Mouse (Mus musculus) heart, adult 2 months (tissue): Measurements from ENCODE around the gene Jazf1. TPM values are rescaled to one million over a fixed set of nuclear protein-coding genes. Genes with fewer than 3 reads are reported as not detected.
A peak's percentile ranks its signal among the peaks of the same experiment; 100 is the strongest.

Experiments
- DNase-seq, 2 experiments: peaks; one replicate each; pipeline ENCODE4 v3.0.0; 2021
- H3K27ac ChIP-seq: fragments of 200-600 bp; 2 replicates; pipeline ENCODE4 v1.8.1; 2022
- H3K27me3 ChIP-seq: fragments of 200-500 bp; 2 replicates; pipeline ENCODE4 v1.6.1; 2012; ENCODE audit warnings: mild to moderate bottlenecking, low read length, inconsistent platforms, mixed read lengths; ENCODE audit not compliant: control insufficient read depth, insufficient read depth
- H3K36me3 ChIP-seq: fragments of 200-500 bp; 2 replicates; pipeline ENCODE4 v1.6.1; 2012; ENCODE audit warnings: low read length, inconsistent platforms; ENCODE audit not compliant: control insufficient read depth, insufficient read depth
- H3K4me1 ChIP-seq: fragments of 200-500 bp; 2 replicates; pipeline ENCODE4 v1.6.1; 2011; ENCODE audit warnings: low read length; ENCODE audit not compliant: control insufficient read depth, insufficient read depth
- H3K4me3 ChIP-seq: fragments of 200-600 bp; 2 replicates; pipeline ENCODE4 v1.8.1; 2022
- H3K79me2 ChIP-seq: fragments of 200-500 bp; replicated peaks from 2 replicates; pipeline ENCODE4 v1.6.1; 2012; ENCODE audit warnings: mild to moderate bottlenecking, inconsistent platforms, low read length, moderate library complexity, mixed read lengths; ENCODE audit not compliant: control insufficient read depth, insufficient read depth
- H3K9ac ChIP-seq: fragments of 200-500 bp; 2 replicates; pipeline ENCODE4 v1.6.1; 2012; ENCODE audit warnings: low read depth, mild to moderate bottlenecking, control low read depth, inconsistent platforms, low read length, mixed read lengths
- CTCF ChIP-seq: fragments of 200-600 bp; IDR thresholded peaks from 2 replicates; pipeline ENCODE4 v1.8.1; 2022; ENCODE audit warnings: antibody characterized with exemption, mild to moderate bottlenecking, moderate library complexity
- EP300 ChIP-seq: fragments of 200-500 bp; IDR thresholded peaks from 2 replicates; pipeline ENCODE4 v1.6.1; 2011; ENCODE audit warnings: low read depth, low read length, control low read depth; ENCODE audit not compliant: insufficient read depth
- POLR2A ChIP-seq: fragments of 200-500 bp; IDR thresholded peaks from 2 replicates; pipeline ENCODE4 v1.6.1; 2011; ENCODE audit warnings: mild to moderate bottlenecking, low read depth, low read length, control low read depth; ENCODE audit not compliant: insufficient read depth
- WGBS: fragments of 180-500 bp; shearing (Covaris S2); methylation state at CpG from one replicate; pipeline ENCODE4 v1.1.7; 2018; 5-methylcytosine and 5-hydroxymethylcytosine counted together
- intact Hi-C: fragments of 180-260 bp; cut with DNase I; formaldehyde crosslinking; loops from one replicate; pipeline ENCODE4 v1.15.1; 2025
- polyA plus RNA-seq: library from polyadenylated mRNA; depleted of rRNA; stranded (reverse); fragments of >200 nt; gene quantifications from 2 replicates; pipeline ENCODE4 v1.2.3, GENCODE M21; 2012
- total RNA-seq, 2 experiments: library from RNA; stranded (reverse); gene quantifications; 2 replicates each; pipeline ENCODE4 v1.2.3; 2021

Gene Jazf1
- total and polyA plus RNA-seq, 3 experiments: 1.2 to 2.6 (median 1.4) TPM

- Histone ChIP-seq H3K4me1 (peaks cover 6% of the 10 kb centered on the region), H3K79me2 (no peaks in the 10 kb centered on the region), H3K36me3 (no peaks in the 10 kb centered on the region), H3K9ac (no peak overlapping the region), H3K4me3 (no peak overlapping the region), H3K27ac (no peak overlapping the region), H3K27me3 (no peaks in the 10 kb centered on the region)
- intact Hi-C loops: loop anchor here (1.0 to 5.0 kb wide), 3 partner anchors 12 to 712 kb away; no protein-coding TSS in a partner anchor
- TF ChIP-seq POLR2A (no peak), EP300 (peak; percentile 71), CTCF (peak; percentile 96)
- DNase-seq: peak; percentile 63 to 71
- 94% methylated on average over 2 of the region's 2 CpGs for WGBS
These were observed 98.6 kb downstream of the Jazf1 start for GRCm38 (mm10) chr6:52969717-52970261.

- WGBS: 86% methylated on average over 12 of the region's 12 CpGs
- Histone ChIP-seq H3K27ac (no peak overlapping the region), H3K9ac (no peak overlapping the region), H3K27me3 (no peaks in the 10 kb centered on the region), H3K4me1 (peaks cover 7% of the 10 kb centered on the region), H3K4me3 (no peak overlapping the region), H3K79me2 (no peaks in the 10 kb centered on the region), H3K36me3 (no peaks in the 10 kb centered on the region)
- DNase-seq: no peak
- TF ChIP-seq POLR2A (no peak), CTCF (no peak), EP300 (no peak)
- intact Hi-C loops: loop anchor here (5.0 kb wide), 1 partner anchor 711 kb away; no protein-coding TSS in a partner anchor
These were observed 100.0 kb downstream of the Jazf1 start for GRCm38 (mm10) chr6:52968346-52968891.

- DNase-seq: no peak
- WGBS: 72% methylated on average over 10 of the region's 10 CpGs
- no peaks in the 10 kb centered on the region for H3K27me3 ChIP-seq
- H3K79me2 ChIP-seq: no peaks in the 10 kb centered on the region
- H3K4me3 ChIP-seq: no peak overlapping the region
- H3K4me1 ChIP-seq: peaks cover 9% of the 10 kb centered on the region
- H3K36me3 ChIP-seq: no peaks in the 10 kb centered on the region
- no peak overlapping the region for H3K27ac ChIP-seq
- no peak for TF ChIP-seq CTCF
- TF ChIP-seq EP300: no peak
- TF ChIP-seq POLR2A: no peak
- no peak overlapping the region for H3K9ac ChIP-seq
- intact Hi-C loops: loop anchor here (5.0 kb wide), 1 partner anchor 710 kb away; no protein-coding TSS in a partner anchor
These were observed 100.7 kb downstream of the Jazf1 start for GRCm38 (mm10) chr6:52967557-52968270.

GRCm38 (mm10) chr6:52966001-52966400 is 102.4 kb downstream of the Jazf1 start:
- no peak overlapping the region for H3K4me3 ChIP-seq
- 8% methylated on average over 4 of the region's 4 CpGs for WGBS
- H3K36me3 ChIP-seq: no peaks in the 10 kb centered on the region
- H3K27ac ChIP-seq: peak overlapping the region; percentile 56; the same call in 1 of the 2 replicates
- TF ChIP-seq POLR2A: no peak
- 0 out of 2 replicates have a peak, but pooled peaks have one; percentile 39 for TF ChIP-seq EP300
- no peaks in the 10 kb centered on the region for H3K27me3 ChIP-seq
- no peaks in the 10 kb centered on the region for H3K79me2 ChIP-seq
- intact Hi-C loops: loop anchor here (5.0 kb wide), 1 partner anchor 709 kb away; no protein-coding TSS in a partner anchor
- H3K9ac ChIP-seq: no peak overlapping the region
- H3K4me1 ChIP-seq: peaks cover 9% of the 10 kb centered on the region
- peak in 1 of 2 experiments; percentile 60 for DNase-seq

GRCm38 (mm10) chr6:52965340-52965739 is 103.1 kb downstream of the Jazf1 start:
- Histone ChIP-seq H3K9ac (no peak overlapping the region), H3K27me3 (no peaks in the 10 kb centered on the region), H3K27ac (peak overlapping the region; percentile 56; the same call in 1 of the 2 replicates), H3K79me2 (no peaks in the 10 kb centered on the region), H3K4me1 (peaks cover 9% of the 10 kb centered on the region), H3K36me3 (no peaks in the 10 kb centered on the region), H3K4me3 (no peak overlapping the region)
- WGBS: 71% methylated on average over 7 of the region's 7 CpGs
- DNase-seq: peak in 1 of 2 experiments; percentile 14
- no peak for TF ChIP-seq EP300
- TF ChIP-seq CTCF: no peak
- TF ChIP-seq POLR2A: no peak
- intact Hi-C loops: loop anchor here (5.0 kb wide), 1 partner anchor 708 kb away; no protein-coding TSS in a partner anchor
